8 mouse cellular contexts compared by ENCODE assay signal in genomic region chr6:39066935-39067578, GRCm38 (mm10). TPM values are rescaled to one million over a fixed set of nuclear protein-coding genes. Genes with fewer than 3 reads are reported as not detected.
DNase-seq lines count a peak whose midpoint lies in the region; ATAC-seq and TF ChIP-seq lines count a peak whose summit lies in the region.

No protein-coding gene starts in this region.

- H3K4me2 ChIP-seq in hindbrain, postnatal 0 days (ENCODE audit: low read depth, low read length) = no peak overlapping the region

- peak; percentile 15 for DNase-seq in Patski (ENCODE audit: low read depth, low spot score)
- DNase-seq in cerebellum, adult 2 months = peak; percentile 72 to 81
- DNase-seq in forelimb bud, embryonic 11.5 days (ENCODE audit: low read depth, low spot score) = peak; percentile 80
- peak; percentile 93 for DNase-seq in hindbrain, postnatal 0 days (ENCODE audit: low spot score)
- peak; percentile 63 for DNase-seq in left cerebral cortex, adult 11 months (ENCODE audit: low spot score)
- peak; percentile 91 for DNase-seq in lung, postnatal 36 days
- DNase-seq in right cerebral cortex, adult 18-20 months = peak; percentile 84
- peak; percentile 43 for DNase-seq in urinary bladder, postnatal 10 days (ENCODE audit: low spot score)

- POLR2A ChIA-PET in Patski (lab: Charles Lee) = no interaction called here

- no peaks in the 10 kb centered on the region for H3K36me3 ChIP-seq in hindbrain, postnatal 0 days (ENCODE audit: insufficient read depth, low read length)

- CTCF ChIA-PET in Patski (lab: Charles Lee) = interaction anchor here (1.0 to 1.5 kb wide), 4 partner anchors 12 to 417 kb away, joined by 3 to 6 read pairs (median 4); no protein-coding TSS in a partner anchor

- no peak overlapping the region for H3K4me3 ChIP-seq in cerebellum, adult 2 months (replicated peaks; ENCODE audit: insufficient read depth, low read depth, low read length)
- no peak overlapping the region for H3K4me3 ChIP-seq in hindbrain, postnatal 0 days (ENCODE audit: low read length)

- no peak for TF ChIP-seq POLR2A in cerebellum, adult 2 months (IDR thresholded peaks at IDR 0.05; ENCODE audit: borderline replicate concordance, insufficient read depth, low read length)

- no peak overlapping the region for H3K9ac ChIP-seq in hindbrain, postnatal 0 days (replicated peaks; ENCODE audit: low read length)

- peak; percentile 94 for TF ChIP-seq CTCF in Patski (IDR thresholded peaks at IDR 0.05)
- TF ChIP-seq CTCF in cerebellum, adult 2 months (IDR thresholded peaks at IDR 0.05; ENCODE audit: borderline replicate concordance, insufficient read depth, low read depth, low read length) = peak; percentile 88
- TF ChIP-seq CTCF in hindbrain, postnatal 0 days (IDR thresholded peaks at IDR 0.05; ENCODE audit: low read depth) = peak; percentile 96

- 45% methylated on average over 12 of the region's 12 CpGs for WGBS in cerebellum, adult 2 months
- WGBS in hindbrain, postnatal 0 days = 38% methylated on average over 12 of the region's 12 CpGs

- no peak overlapping the region for H3K27ac ChIP-seq in cerebellum, adult 2 months (ENCODE audit: insufficient read depth, low read length)
- H3K27ac ChIP-seq in hindbrain, postnatal 0 days = peak overlapping the region; percentile 20; the same call in 1 of the 2 replicates

- no peaks in the 10 kb centered on the region for H3K4me1 ChIP-seq in cerebellum, adult 2 months (ENCODE audit: control insufficient read depth, insufficient read depth, low read length)
- no peaks in the 10 kb centered on the region for H3K4me1 ChIP-seq in hindbrain, postnatal 0 days (ENCODE audit: insufficient read depth, low read length)

- in situ Hi-C loops in Patski (cut with MboI; ENCODE audit: low pct_unique_long_range_greater_than_20kb) = loop anchor here (5.0 kb wide), 2 partner anchors 150 to 340 kb away; no protein-coding TSS in a partner anchor

- H3K9me3 ChIP-seq in hindbrain, postnatal 0 days (ENCODE audit: low read length) = no peaks in the 10 kb centered on the region

- peak; percentile 70 for ATAC-seq in Patski
- ATAC-seq in hindbrain, postnatal 0 days = peak; percentile 75

- no peaks in the 10 kb centered on the region for H3K27me3 ChIP-seq in Patski
- no peaks in the 10 kb centered on the region for H3K27me3 ChIP-seq in cerebellum, adult 2 months (ENCODE audit: control insufficient read depth, insufficient read depth, low read length)
- H3K27me3 ChIP-seq in hindbrain, postnatal 0 days (ENCODE audit: insufficient read depth, low read length) = no peaks in the 10 kb centered on the region

RNA-seq across cellular contexts. Expression of gene Parp12, which starts 51.1 kb away (rescaled TPM):
- 29.1 TPM for polyA plus RNA-seq in Patski (2021)
- polyA plus RNA-seq in cerebellum, adult 2 months (2012; rRNA removed) = 19.7 and 20.5 TPM in 2 replicates
- 8.7 and 11.5 TPM in 2 replicates for total RNA-seq in hindbrain, postnatal 0 days (2014; rRNA removed)
- polyA plus RNA-seq in hindbrain, postnatal 0 days (2015; fragmentation: Nextera tagmentation; extraction: Ambion mirVana) = 3.5 and 4.6 TPM in 2 replicates

Comparison
In these comparisons a context has a peak if more than half of its experiments do, and no peak if none do; other contexts are left out.
1. DNase-seq: peak in every context shown above with its lines; median percentile 93 in hindbrain, postnatal 0 days; 91 in lung, postnatal 36 days; 84 in right cerebral cortex, adult 18-20 months; 80 in forelimb bud, embryonic 11.5 days; 76 in cerebellum, adult 2 months; 63 in left cerebral cortex, adult 11 months; 43 in urinary bladder, postnatal 10 days; 15 in Patski.